17 mouse cellular contexts compared by ENCODE assay signal in genomic region chr10:61991481-61992424, GRCm38 (mm10). TPM values are rescaled to one million over a fixed set of nuclear protein-coding genes. Genes with fewer than 3 reads are reported as not detected.
A peak's percentile ranks its signal among the peaks of the same experiment; 100 is the strongest.
DNase-seq lines count a peak whose midpoint lies in the region; ATAC-seq and TF ChIP-seq lines count a peak whose summit lies in the region.
"Had no signal": no experiment of that assay in that cellular context is flagged by ENCODE, and none has a peak within 500 bp of the region (broad histone marks: within the 10 kb centered on the region; RNA-seq: fewer than 3 reads in every experiment).

No protein-coding gene starts in this region.

- no peaks in the 10 kb centered on the region for H3K79me2 ChIP-seq in CH12.LX (replicated peaks; ENCODE audit: control insufficient read depth, extremely low read depth, insufficient read depth, poor library complexity, severe bottlenecking)

- H3K4me3 ChIP-seq in left cerebral cortex, adult 2 months, result no peak overlapping the region
- no peak overlapping the region for H3K4me3 ChIP-seq in CH12.LX (replicated peaks in 1 of 3; ENCODE audit: low read depth in 2 of 3, low read length in 2 of 3, poor library complexity in 1 of 3)
- H3K4me3 ChIP-seq in cortical plate, adult 2 months (ENCODE audit: insufficient read depth, low read length), result no peak overlapping the region
- H3K4me3 ChIP-seq: heart, embryonic 15.5 days; hindbrain, embryonic 13.5 days; liver, embryonic 13.5 days; megakaryocyte, embryonic 14.5 days had no signal

- intact Hi-C loops in left cerebral cortex, adult 2 months (cut with DNase I), result no loop called here
- intact Hi-C loops in left cerebral cortex, postnatal 4 days (cut with DNase I), result no loop called here

- no peak overlapping the region for H3K9ac ChIP-seq in CH12.LX (ENCODE audit: insufficient read depth, low read depth)
- H3K9ac ChIP-seq: heart, embryonic 15.5 days; hindbrain, embryonic 13.5 days; liver, embryonic 13.5 days had no signal

- dilution Hi-C loops in CH12.LX (cut with MboI; ENCODE audit: extremely low pct_ligation_motif_present, extremely low pct_unique_long_range_greater_than_20kb, low sequenced_read_pairs), result no loop called here

- no peaks in the 10 kb centered on the region for H3K36me3 ChIP-seq in CH12.LX (replicated peaks in 1 of 2; ENCODE audit: control insufficient read depth in 1 of 2, insufficient read depth in 1 of 2, low read length in 1 of 2)
- H3K36me3 ChIP-seq: G1E; heart, embryonic 15.5 days; hindbrain, embryonic 13.5 days; liver, embryonic 13.5 days had no signal

- TF ChIP-seq RAD21 in CH12.LX (IDR thresholded peaks at IDR 0.05; ENCODE audit: low read depth, low read length), result peak; percentile 23

- TF ChIP-seq EP300 in CH12.LX (IDR thresholded peaks at IDR 0.05; ENCODE audit: low read length), result no peak

- no peak overlapping the region for H3K27ac ChIP-seq in left cerebral cortex, adult 2 months
- H3K27ac ChIP-seq in CH12.LX (ENCODE audit: insufficient read depth, low read depth), result no peak overlapping the region
- H3K27ac ChIP-seq in cortical plate, adult 2 months (ENCODE audit: insufficient read depth, low read length), result no peak overlapping the region
- H3K27ac ChIP-seq: heart, embryonic 15.5 days; hindbrain, embryonic 13.5 days; liver, embryonic 13.5 days had no signal

- TF ChIP-seq CTCF in left cerebral cortex, adult 2 months (IDR thresholded peaks at IDR 0.05), result peak; percentile 54
- TF ChIP-seq CTCF in CH12.LX (conservative IDR thresholded peaks at IDR 0.05 in 1 of 2, IDR thresholded peaks at IDR 0.05 in 1 of 2; ENCODE audit: low read depth in 2 of 2, low read length in 2 of 2), result peak in 1 of 2 experiments; percentile 63; a peak in 3 of 4 replicates
- peak; percentile 16; the same call in 1 of the 2 replicates for TF ChIP-seq CTCF in cortical plate, adult 2 months (IDR thresholded peaks at IDR 0.05; ENCODE audit: extremely low read depth, insufficient read depth, low read length)

- in situ Hi-C loops in CH12.LX (cut with MboI; ENCODE audit: low pct_ligation_motif_present, low pct_unique_long_range_greater_than_20kb, low sequenced_read_pairs), result no loop called here

- peaks cover 89% of the 10 kb centered on the region for H3K27me3 ChIP-seq in CH12.LX (replicated peaks)
- H3K27me3 ChIP-seq: liver, embryonic 13.5 days had no signal

- H3K9me3 ChIP-seq in CH12.LX (replicated peaks; ENCODE audit: low read length), result no peaks in the 10 kb centered on the region
- H3K9me3 ChIP-seq: G1E; heart, embryonic 15.5 days; hindbrain, embryonic 13.5 days; liver, embryonic 13.5 days had no signal

- no peak for DNase-seq in left cerebral cortex, adult 2 months (ENCODE audit: extremely low spot score in 1 of 2, low spot score in 2 of 2)
- DNase-seq in left cerebral cortex, postnatal 4 days, result no peak
- DNase-seq in 416B (ENCODE audit: low read depth), result peak; percentile 3
- DNase-seq in CH12.LX (ENCODE audit: extremely low read depth), result peak; percentile 3
- no peak for DNase-seq in adipocyte (ENCODE audit: low spot score)
- DNase-seq: gastrocnemius, postnatal 36 days; kidney, adult 2 months; layer of hippocampus, adult 9-11 months; liver, embryonic 13.5 days; thymus, postnatal 4 days had no signal

- no peak for ATAC-seq in inflammation-experienced regulatory T-cells, adult 6 months
- ATAC-seq: activated CD4-positive, CD25-positive, alpha-beta regulatory T cell, adult 4 months had no signal

- no peak for TF ChIP-seq POLR2A in CH12.LX (IDR thresholded peaks at IDR 0.05; ENCODE audit: low read depth, low read length)
- TF ChIP-seq POLR2A in cortical plate, adult 2 months (IDR thresholded peaks at IDR 0.05; ENCODE audit: extremely low read depth, insufficient read depth, low read length), result no peak

- H3K4me2 ChIP-seq in CH12.LX (ENCODE audit: insufficient read depth, low read depth, poor library complexity, severe bottlenecking), result no peak overlapping the region
- H3K4me2 ChIP-seq: heart, embryonic 15.5 days; hindbrain, embryonic 13.5 days; liver, embryonic 13.5 days had no signal

- H3K4me1 ChIP-seq in CH12.LX (ENCODE audit: control insufficient read depth in 1 of 2, insufficient read depth in 2 of 2), result no peaks in the 10 kb centered on the region
- no peaks in the 10 kb centered on the region for H3K4me1 ChIP-seq in cortical plate, adult 2 months (ENCODE audit: control insufficient read depth, insufficient read depth, low read length)
- H3K4me1 ChIP-seq: heart, embryonic 15.5 days; hindbrain, embryonic 13.5 days; liver, embryonic 13.5 days; megakaryocyte, embryonic 14.5 days had no signal

TF ChIP-seq in CH12.LX, 34 proteins besides CTCF, POLR2A, EP300 and RAD21:
- TF ChIP-seq HCFC1 (IDR thresholded peaks at IDR 0.05; ENCODE audit: low read depth, low read length) (no peak), ETS1 (conservative IDR thresholded peaks at IDR 0.05; ENCODE audit: low read depth, low read length) (no peak), SMC3 (IDR thresholded peaks at IDR 0.05; ENCODE audit: low read depth, low read length) (peak; percentile 31), ZKSCAN1 (IDR thresholded peaks at IDR 0.05; ENCODE audit: borderline replicate concordance, low read depth, low read length) (no peak), ZNF384 (IDR thresholded peaks at IDR 0.05; ENCODE audit: low read depth, low read length) (peak; percentile 96), E2F4 (IDR thresholded peaks at IDR 0.05; ENCODE audit: insufficient replicate concordance, low read depth, low read length) (no peak), JUN (IDR thresholded peaks at IDR 0.05; ENCODE audit: insufficient read depth, low read depth, low read length) (no peak)

RNA-seq across cellular contexts. Expression of gene Col13a1, which starts 12.8 kb away (rescaled TPM):
- 1 to 10 TPM; 1.4 to 1.5 TPM for total RNA-seq in left cerebral cortex, adult 2 months (2021)
- 1 to 10 TPM; 2.1 to 2.4 TPM for total RNA-seq in left cerebral cortex, postnatal 4 days (2021)
- total RNA-seq in CH12.LX (2012; rRNA removed), result not detected in 2 replicates
- not detected in 2 replicates for total RNA-seq in CH12.LX (2014; rRNA removed)
- polyA plus RNA-seq in CH12.LX (2012; ENCODE audit: insufficient read length, low read depth), result not detected in 2 replicates
- 0.98 and 1.1 TPM in 2 replicates for polyA plus RNA-seq in cortical plate, adult 2 months (2012; rRNA removed)
- polyA plus RNA-seq in inflammation-experienced regulatory T-cells, adult 6 months (2017; shearing (Covaris generic)), result not detected
- polyA plus RNA-seq: activated CD4-positive, CD25-positive, alpha-beta regulatory T cell, adult 4 months; G1E had no signal

Comparison
In these comparisons a context has a peak if more than half of its experiments do, and no peak if none do; other contexts are left out.
1. DNase-seq: peak in 416B (single experiment) and CH12.LX (single experiment); none in left cerebral cortex, adult 2 months (0 of 2), left cerebral cortex, postnatal 4 days (single experiment) and adipocyte (single experiment).